Mouse (Mus musculus) CD8-positive naive resting alpha-beta T cell, adult 2 months (primary cell): Measurements from ENCODE around the gene Engase.

ENCODE experiments used
- DNase-seq, 2 experiments: peaks; one replicate each; pipeline ENCODE4 v3.0.0; 2022; ENCODE audit warnings: low read depth in 2 of 2, low spot score in 2 of 2

Engase gene

GRCm38 (mm10) chr11:118486881-118487772 lies 10.5 kb downstream of the Engase start:
- no peak for DNase-seq

GRCm38 (mm10) chr11:118488191-118488906 lies 11.7 kb downstream of the Engase start:
- DNase-seq: no peak

- no peak for DNase-seq
These were observed 12.3 kb downstream of the Engase start for GRCm38 (mm10) chr11:118488907-118489270.

- peak; percentile 59 to 78 for DNase-seq
These were observed 14.1 kb downstream of the Engase start for GRCm38 (mm10) chr11:118490566-118491218.

GRCm38 (mm10) chr11:118491230-118491629 lies 14.6 kb downstream of the Engase start:
- DNase-seq: no peak

- no peak for DNase-seq
These were observed 16.8 kb downstream of the Engase start for GRCm38 (mm10) chr11:118493458-118493857.

GRCm38 (mm10) chr11:118494001-118494737 lies 17.5 kb downstream of the Engase start:
- no peak for DNase-seq

- no peak for DNase-seq
These were observed 18.4 kb downstream of the Engase start for GRCm38 (mm10) chr11:118495065-118495464.

- DNase-seq: no peak
These were observed 19.5 kb downstream of the Engase start for GRCm38 (mm10) chr11:118496066-118496689.

- no peak for DNase-seq
These were observed 26.4 kb downstream of the Engase start for GRCm38 (mm10) chr11:118502990-118503389.

- no peak for DNase-seq
These were observed 27.0 kb downstream of the Engase start for GRCm38 (mm10) chr11:118503418-118504179.

- DNase-seq: no peak
These were observed 27.5 kb downstream of the Engase start for GRCm38 (mm10) chr11:118504180-118504454.

- DNase-seq: no peak
These were observed 30.5 kb downstream of the Engase start for GRCm38 (mm10) chr11:118507095-118507494.

- peak; percentile 48 to 61 for DNase-seq
These were observed 31.3 kb downstream of the Engase start for GRCm38 (mm10) chr11:118507904-118508303.

GRCm38 (mm10) chr11:118508341-118508740 lies 31.7 kb downstream of the Engase start:
- no peak for DNase-seq

- no peak for DNase-seq
These were observed 35.2 kb downstream of the Engase start for GRCm38 (mm10) chr11:118511851-118512250.

GRCm38 (mm10) chr11:118512257-118512910 lies 35.8 kb downstream of the Engase start:
- no peak for DNase-seq

- no peak for DNase-seq
These were observed 41.3 kb downstream of the Engase start for GRCm38 (mm10) chr11:118517924-118518323.

GRCm38 (mm10) chr11:118518743-118519142 lies 42.1 kb downstream of the Engase start:
- DNase-seq: no peak

- peak in 1 of 2 experiments; percentile 9 for DNase-seq
These were observed 43.6 kb downstream of the Engase start for GRCm38 (mm10) chr11:118520251-118520650.
